Mouse (Mus musculus) bone marrow, adult 2 months (tissue): ENCODE measurements at regions not wholly inside any gene's neighbourhood (a gene's known extent, or its start where the extent isn't known, plus 50 kb on each side); places are given as distances from the start of the nearest gene placed in this dataset.

Experiments
- CTCF ChIP-seq: fragments of 200-500 bp; IDR thresholded peaks from 2 replicates; pipeline ENCODE4 v1.5.1; 2011; ENCODE audit warnings: low read length, control low read depth; ENCODE audit not compliant: control insufficient read depth, insufficient read depth
- POLR2A ChIP-seq: fragments of 200-500 bp; IDR thresholded peaks from 2 replicates; pipeline ENCODE4 v1.6.1; 2011; ENCODE audit warnings: low read depth, mild to moderate bottlenecking, control low read depth, low read length, borderline replicate concordance; ENCODE audit not compliant: control insufficient read depth

DNA sequence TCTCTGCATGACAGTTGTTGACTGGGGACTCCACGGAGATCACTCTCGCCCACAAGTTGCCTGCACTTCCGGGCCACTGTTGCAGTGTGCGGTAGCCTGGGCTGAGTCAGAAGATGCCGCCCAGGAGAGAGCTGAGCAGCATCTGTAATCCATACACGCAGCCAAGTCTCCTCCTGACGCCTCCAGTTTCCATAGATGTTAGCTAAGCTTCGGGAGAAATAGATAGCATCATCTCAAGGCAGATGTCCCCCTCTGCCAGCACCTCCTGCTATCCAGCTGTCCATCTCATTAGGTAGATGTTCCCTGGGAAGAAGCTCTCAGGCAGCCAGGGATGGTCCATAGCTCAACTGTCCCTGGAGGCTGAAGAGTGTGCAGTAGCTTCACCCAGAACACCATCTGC is 116.0 kb upstream of the Sfswap start:
- TF ChIP-seq POLR2A (no peak), CTCF (no peak)
